Mouse (Mus musculus) limb, embryonic 10.5 days (tissue): ENCODE measurements around the gene Syn3. TPM values are rescaled to one million over a fixed set of nuclear protein-coding genes. Genes with fewer than 3 reads are reported as not detected.
"Not testable (repeated sequence)": the region's sequence is repeated elsewhere in the genome, so short reads cannot be mapped to it uniquely, and the experiment has no call there.

ENCODE experiments used
- DNase-seq: peaks from one replicate; pipeline ENCODE4 v3.0.0-alpha.2; 2017; ENCODE audit warnings: low spot score
- H3K27ac ChIP-seq: fragments of 300-500 bp; sonication (generic); 2 replicates; pipeline ENCODE4 v1.5.1; 2016; ENCODE audit warnings: mild to moderate bottlenecking
- H3K27me3 ChIP-seq: fragments of 300-500 bp; sonication (generic); 2 replicates; pipeline ENCODE4 v1.6.1; 2016; ENCODE audit warnings: low read depth, mild to moderate bottlenecking; ENCODE audit not compliant: poor library complexity, severe bottlenecking
- H3K36me3 ChIP-seq: fragments of 300-500 bp; sonication (generic); 2 replicates; pipeline ENCODE4 v1.6.1; 2016; ENCODE audit warnings: mild to moderate bottlenecking, moderate library complexity
- H3K4me1 ChIP-seq: fragments of 300-500 bp; sonication (generic); 2 replicates; pipeline ENCODE4 v1.6.1; 2016
- H3K4me3 ChIP-seq: fragments of 300-500 bp; sonication (generic); 2 replicates; pipeline ENCODE4 v1.5.1; 2016; ENCODE audit warnings: mild to moderate bottlenecking, moderate library complexity
- H3K9me3 ChIP-seq: fragments of 300-500 bp; sonication (generic); replicated peaks from 2 replicates; pipeline ENCODE4 v1.6.1; 2016; ENCODE audit warnings: mild to moderate bottlenecking
- whole genome bisulfite sequencing: fragments of 180-500 bp; shearing (Covaris S2); methylation state at CpG from one replicate; pipeline ENCODE4 v1.1.7; 2016; 5-methylcytosine and 5-hydroxymethylcytosine counted together
- polyA plus RNA-seq: library from polyadenylated mRNA; unstranded; fragments of >200 nt; fragmentation: Nextera tagmentation; extraction: Ambion mirVana; gene quantifications from 2 replicates; pipeline ENCODE4 v1.2.1, GENCODE M21; 2016

Gene Syn3
- polyA plus RNA-seq, 1 experiment from 2014 or later = 3.6 TPM

DNA sequence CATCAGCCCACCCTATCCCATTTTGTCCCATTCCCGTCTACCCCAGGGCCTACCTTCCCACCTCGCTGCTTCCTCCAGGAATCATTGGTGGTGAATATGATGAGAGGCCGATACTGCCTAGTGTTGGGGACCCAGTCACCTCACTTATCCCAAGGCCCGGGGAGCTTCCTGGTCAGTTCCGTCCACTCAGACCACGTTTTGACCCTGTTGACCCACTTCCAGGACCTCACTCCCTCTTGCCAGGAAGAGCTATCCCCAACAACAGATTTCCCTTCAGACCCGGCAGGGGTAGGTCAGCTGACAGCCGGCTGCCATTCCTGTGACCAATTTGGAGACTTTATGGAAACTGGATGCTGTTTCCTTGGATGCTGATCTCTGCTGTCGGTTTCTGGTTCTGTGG is 450.9 kb downstream of the Syn3 start:
- no peaks in the 10 kb centered on the region; the same call in 1 of the 2 replicates for H3K4me1 ChIP-seq
- peak; percentile 19 for DNase-seq
- peaks cover 28% of the 10 kb centered on the region for H3K36me3 ChIP-seq
- no peak overlapping the region for H3K4me3 ChIP-seq
- 91% methylated on average over 9 of the region's 9 CpGs for WGBS
- no peaks in the 10 kb centered on the region for H3K27me3 ChIP-seq
- H3K27ac ChIP-seq = no peak overlapping the region
- H3K9me3 ChIP-seq = no peaks in the 10 kb centered on the region

DNA sequence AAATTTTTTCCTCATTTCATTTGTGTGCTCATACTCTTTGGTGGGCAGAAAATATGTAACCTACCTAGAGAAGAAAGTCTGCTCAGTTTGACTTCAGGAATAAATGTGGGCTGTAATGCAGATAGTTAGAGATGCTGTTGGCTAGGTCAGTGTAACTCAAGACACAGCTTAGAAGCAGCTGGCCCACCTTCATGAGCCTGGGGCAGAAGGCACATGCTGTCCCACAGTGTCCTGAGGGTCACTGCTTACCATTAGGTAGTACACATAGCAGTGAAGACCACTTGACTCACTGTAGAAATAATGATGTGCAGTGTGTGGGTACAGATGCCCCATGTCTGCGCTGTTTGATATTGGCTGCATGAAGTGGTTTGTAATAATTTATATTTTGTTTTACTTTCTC is 452.3 kb downstream of the Syn3 start:
- WGBS = 92% methylated on average over 1 of the region's 1 CpGs
- H3K36me3 ChIP-seq = peaks cover 30% of the 10 kb centered on the region
- no peaks in the 10 kb centered on the region for H3K9me3 ChIP-seq
- H3K27ac ChIP-seq = no peak overlapping the region
- no peaks in the 10 kb centered on the region; the same call in 1 of the 2 replicates for H3K4me1 ChIP-seq
- no peaks in the 10 kb centered on the region for H3K27me3 ChIP-seq
- DNase-seq = no peak
- H3K4me3 ChIP-seq = no peak overlapping the region

DNA sequence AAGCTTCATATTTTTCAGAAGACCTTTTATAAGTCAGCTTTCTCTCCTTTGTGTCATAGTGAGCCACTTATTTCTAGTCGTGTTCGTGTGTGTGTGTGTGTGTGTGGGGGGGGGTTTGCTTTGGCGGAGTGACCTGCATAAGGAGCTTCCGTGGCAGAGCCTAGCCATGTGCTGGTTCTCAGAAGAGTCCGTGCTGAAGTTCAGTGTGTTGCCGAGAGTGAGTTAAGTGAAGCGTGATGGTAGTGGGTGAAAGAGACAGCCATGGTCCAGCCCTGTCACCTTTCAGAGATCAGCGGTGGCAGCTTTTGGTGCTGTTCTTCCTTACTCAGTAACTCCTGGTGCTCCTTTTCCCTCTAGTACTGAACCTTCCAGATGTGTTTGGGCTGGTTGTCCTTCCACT is 454.6 kb downstream of the Syn3 start:
- no peak overlapping the region for H3K27ac ChIP-seq
- DNase-seq = no peak
- WGBS = 92% methylated on average over 8 of the region's 8 CpGs
- peaks cover 32% of the 10 kb centered on the region for H3K36me3 ChIP-seq
- H3K4me3 ChIP-seq = no peak overlapping the region
- no peaks in the 10 kb centered on the region; the same call in 1 of the 2 replicates for H3K4me1 ChIP-seq
- H3K27me3 ChIP-seq = no peaks in the 10 kb centered on the region
- no peaks in the 10 kb centered on the region for H3K9me3 ChIP-seq

DNA sequence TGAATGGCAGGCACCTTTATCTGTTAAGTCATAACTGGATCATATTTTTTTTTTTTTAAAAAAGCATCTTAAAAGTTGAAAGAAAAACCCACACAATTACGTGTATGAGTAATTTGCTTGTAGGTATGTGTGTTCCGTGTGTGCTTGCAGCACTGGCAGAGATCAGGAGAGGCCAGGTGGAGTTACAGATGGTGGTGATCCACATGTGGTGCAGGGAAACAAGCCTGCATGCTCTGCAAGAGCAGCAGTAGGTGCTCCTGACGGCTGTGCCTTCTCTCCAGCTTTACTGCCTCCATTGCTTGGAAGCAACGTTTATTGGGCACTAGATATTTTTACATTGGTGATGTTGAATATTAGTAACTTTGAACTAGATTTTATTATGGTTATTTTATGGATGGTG is 455.0 kb downstream of the Syn3 start:
- Histone ChIP-seq H3K4me1 (no peaks in the 10 kb centered on the region; the same call in 1 of the 2 replicates), H3K9me3 (no peaks in the 10 kb centered on the region), H3K27me3 (no peaks in the 10 kb centered on the region), H3K36me3 (peaks cover 32% of the 10 kb centered on the region), H3K4me3 (no peak overlapping the region), H3K27ac (no peak overlapping the region)
- WGBS = 87% methylated on average over 4 of the region's 4 CpGs
- no peak for DNase-seq

DNA sequence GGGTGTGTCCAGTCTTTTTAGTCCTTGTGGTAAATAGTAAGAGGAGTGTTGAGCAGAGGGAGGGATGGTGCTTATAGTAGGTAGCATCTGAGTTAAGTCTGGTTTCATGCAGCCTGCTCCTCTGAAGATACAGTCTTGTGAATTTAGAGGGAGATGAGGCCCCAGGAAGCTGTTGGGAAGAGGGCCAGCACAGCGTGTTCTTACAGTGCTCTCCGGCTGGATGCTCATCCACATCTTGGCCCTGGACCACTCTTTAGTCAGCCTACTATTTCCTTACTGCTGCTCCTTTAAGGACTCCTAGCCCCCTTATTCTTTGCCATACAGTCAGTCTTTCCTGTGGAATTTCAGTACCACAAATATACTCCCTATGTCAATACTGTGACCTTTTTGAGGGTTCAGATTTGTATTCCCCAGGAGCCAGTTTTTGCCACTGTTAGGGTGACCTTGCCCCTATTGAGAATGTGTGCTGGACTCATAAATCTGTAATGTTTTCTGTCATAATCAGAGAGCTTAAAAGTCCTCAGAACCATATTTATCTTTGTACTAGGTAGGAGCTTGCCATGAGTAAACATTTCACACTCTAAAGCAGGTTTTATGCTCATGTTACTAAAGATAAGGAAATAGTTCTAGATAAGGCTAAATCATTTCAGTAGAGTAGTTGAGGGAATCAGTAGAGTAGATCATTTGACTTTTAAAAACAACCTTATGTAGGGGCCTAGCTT is 464.5 kb downstream of the Syn3 start:
- peaks cover 11% of the 10 kb centered on the region for H3K4me1 ChIP-seq
- DNase-seq = no peak
- no peaks in the 10 kb centered on the region for H3K27me3 ChIP-seq
- 98% methylated on average over 2 of the region's 2 CpGs for WGBS
- no peak overlapping the region for H3K27ac ChIP-seq
- H3K9me3 ChIP-seq = no peaks in the 10 kb centered on the region
- H3K4me3 ChIP-seq = no peak overlapping the region
- peaks cover 31% of the 10 kb centered on the region for H3K36me3 ChIP-seq

DNA sequence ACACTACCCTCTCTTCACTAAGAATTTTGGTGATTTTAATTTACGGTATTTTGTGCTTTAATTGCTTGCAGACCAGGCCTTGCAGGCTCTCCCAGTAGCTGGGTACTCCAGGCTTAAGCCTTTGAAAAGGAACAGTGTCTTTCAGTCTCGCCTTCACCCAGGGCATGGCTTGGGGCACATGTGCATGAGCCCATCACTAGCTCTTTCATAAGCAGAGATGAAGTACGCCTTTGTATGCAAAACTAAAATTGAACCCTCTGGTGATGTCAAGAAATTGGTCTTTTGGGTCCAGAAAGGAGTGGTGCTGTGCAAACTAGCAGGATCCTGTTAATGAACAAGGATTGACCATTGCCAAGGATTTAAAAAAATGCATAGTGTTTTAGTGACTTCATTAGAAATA is 466.2 kb downstream of the Syn3 start:
- Histone ChIP-seq H3K4me1 (peaks cover 11% of the 10 kb centered on the region), H3K9me3 (no peaks in the 10 kb centered on the region), H3K27ac (no peak overlapping the region), H3K27me3 (no peaks in the 10 kb centered on the region), H3K36me3 (peaks cover 28% of the 10 kb centered on the region), H3K4me3 (no peak overlapping the region)
- no peak for DNase-seq
- WGBS = 69% methylated on average over 3 of the region's 3 CpGs

DNA sequence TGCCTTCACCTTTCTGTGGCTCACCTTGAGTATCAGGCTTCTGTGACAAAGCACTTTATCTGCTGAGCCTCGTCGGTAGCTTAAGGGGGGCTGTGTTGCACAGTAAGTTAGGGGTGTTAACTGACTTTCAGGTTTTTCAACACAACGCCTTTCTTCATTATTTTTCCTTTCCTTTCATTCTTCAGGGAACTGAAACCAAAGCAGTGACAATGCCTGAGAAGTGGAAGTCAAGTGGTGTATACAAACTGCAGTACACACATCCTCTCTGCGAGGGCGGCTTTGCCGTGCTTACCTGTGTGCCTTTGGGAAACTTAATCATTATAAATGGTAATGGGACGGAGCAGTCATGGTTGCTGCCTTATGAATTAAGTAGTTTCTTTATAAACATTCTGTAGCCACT is 468.0 kb downstream of the Syn3 start:
- H3K27me3 ChIP-seq = no peaks in the 10 kb centered on the region
- 93% methylated on average over 7 of the region's 7 CpGs for WGBS
- no peak overlapping the region for H3K4me3 ChIP-seq
- H3K36me3 ChIP-seq = peaks cover 23% of the 10 kb centered on the region
- no peak overlapping the region for H3K27ac ChIP-seq
- no peak for DNase-seq
- H3K4me1 ChIP-seq = peaks cover 11% of the 10 kb centered on the region
- H3K9me3 ChIP-seq = no peaks in the 10 kb centered on the region

DNA sequence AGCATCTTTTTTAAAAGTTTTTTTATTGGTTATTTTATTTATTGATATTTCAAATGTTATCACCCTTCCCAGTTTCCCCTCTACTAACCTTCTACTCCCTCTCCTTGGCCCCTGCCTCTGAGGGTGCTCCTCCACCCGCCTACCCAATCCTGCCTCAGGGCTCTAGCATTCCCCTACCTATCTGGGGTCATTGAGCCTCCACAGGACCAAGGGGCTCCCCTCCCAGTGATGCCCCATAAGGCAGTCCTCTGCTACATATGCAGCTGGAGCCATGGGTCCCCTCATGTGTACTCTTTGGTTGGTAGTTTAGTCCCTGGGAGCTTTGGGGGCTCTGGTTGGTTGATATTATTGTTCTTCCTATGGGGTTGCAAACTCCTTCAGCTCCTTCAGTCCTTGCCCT is 471.9 kb downstream of the Syn3 start:
- WGBS = 80% methylated on average over 1 of the region's 1 CpGs
- not testable (repeated sequence) for H3K4me1 ChIP-seq, H3K27me3 ChIP-seq, H3K27ac ChIP-seq, H3K9me3 ChIP-seq, DNase-seq, H3K4me3 ChIP-seq
- H3K36me3 ChIP-seq = peaks cover 22% of the 10 kb centered on the region

DNA sequence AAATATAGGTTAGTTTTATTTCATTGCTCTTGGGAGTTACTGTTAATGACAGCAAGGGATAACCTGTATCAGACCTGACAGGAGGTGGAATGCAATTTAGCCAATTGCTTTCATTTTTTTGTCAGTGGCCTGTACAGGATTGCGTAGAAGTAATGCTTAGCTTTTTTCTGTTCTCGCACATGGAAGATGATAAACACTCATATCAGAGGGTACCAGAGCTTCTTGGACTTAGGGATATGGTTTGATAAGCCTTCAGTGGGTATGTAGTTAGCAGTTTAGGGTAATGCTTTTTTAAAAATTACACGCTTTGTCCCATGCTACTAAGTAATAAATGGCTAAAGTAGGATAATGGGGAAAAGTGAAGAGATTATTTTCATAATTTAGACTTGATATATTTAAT is 472.3 kb downstream of the Syn3 start:
- no peak overlapping the region for H3K27ac ChIP-seq
- peaks cover 12% of the 10 kb centered on the region for H3K4me1 ChIP-seq
- peaks cover 22% of the 10 kb centered on the region for H3K36me3 ChIP-seq
- 95% methylated on average over 3 of the region's 3 CpGs for WGBS
- no peaks in the 10 kb centered on the region for H3K27me3 ChIP-seq
- H3K4me3 ChIP-seq = no peak overlapping the region
- DNase-seq = no peak
- no peaks in the 10 kb centered on the region for H3K9me3 ChIP-seq

DNA sequence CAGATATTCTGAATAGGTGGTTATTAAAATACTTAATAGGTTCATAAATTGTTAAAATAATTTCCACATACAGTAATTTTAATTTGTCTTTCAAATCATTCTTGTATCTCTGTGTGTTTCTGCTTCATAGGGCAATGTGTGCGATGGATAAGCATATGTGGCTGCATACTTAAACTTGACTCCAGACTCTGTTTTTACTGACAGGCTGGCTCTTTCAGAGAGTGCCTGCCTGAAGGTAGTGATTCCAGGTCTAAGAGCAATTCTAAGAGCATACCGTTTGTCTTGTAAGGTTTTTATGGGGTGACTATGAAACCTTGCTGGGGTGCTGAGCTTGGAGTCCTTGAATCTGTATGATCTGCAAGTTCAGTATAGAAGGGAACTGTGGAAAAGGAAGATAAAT is 472.8 kb downstream of the Syn3 start:
- H3K27me3 ChIP-seq = no peaks in the 10 kb centered on the region
- H3K36me3 ChIP-seq = peaks cover 18% of the 10 kb centered on the region
- no peak overlapping the region for H3K4me3 ChIP-seq
- H3K27ac ChIP-seq = no peak overlapping the region
- H3K4me1 ChIP-seq = peaks cover 13% of the 10 kb centered on the region
- no peak for DNase-seq
- 86% methylated on average over 2 of the region's 2 CpGs for WGBS
- no peaks in the 10 kb centered on the region for H3K9me3 ChIP-seq

DNA sequence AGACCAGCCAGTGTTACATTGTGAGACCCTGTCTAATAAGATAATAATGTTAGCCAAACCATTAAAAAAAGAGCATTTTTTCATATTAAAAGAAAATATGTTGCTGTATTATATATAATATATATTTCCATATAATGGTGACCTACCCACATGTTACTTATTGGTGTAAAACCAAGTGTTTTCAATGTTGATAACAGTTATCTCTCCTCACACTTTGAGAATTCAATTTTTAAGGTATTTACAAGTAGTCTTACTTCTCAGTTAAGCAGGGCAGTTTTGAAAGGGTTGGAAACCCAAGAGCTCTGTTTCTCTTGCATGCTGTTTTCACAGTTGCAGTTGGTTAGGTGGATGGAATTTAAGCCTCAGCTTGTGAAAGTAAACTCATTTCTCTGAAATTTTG is 475.5 kb downstream of the Syn3 start:
- no peaks in the 10 kb centered on the region for H3K27me3 ChIP-seq
- peaks cover 13% of the 10 kb centered on the region for H3K4me1 ChIP-seq
- 0 out of 2 replicates have a peak, but pooled peaks cover 5% of the 10 kb centered on the region for H3K36me3 ChIP-seq
- H3K4me3 ChIP-seq = no peak overlapping the region
- no peak for DNase-seq
- H3K27ac ChIP-seq = no peak overlapping the region
- H3K9me3 ChIP-seq = no peaks in the 10 kb centered on the region

DNA sequence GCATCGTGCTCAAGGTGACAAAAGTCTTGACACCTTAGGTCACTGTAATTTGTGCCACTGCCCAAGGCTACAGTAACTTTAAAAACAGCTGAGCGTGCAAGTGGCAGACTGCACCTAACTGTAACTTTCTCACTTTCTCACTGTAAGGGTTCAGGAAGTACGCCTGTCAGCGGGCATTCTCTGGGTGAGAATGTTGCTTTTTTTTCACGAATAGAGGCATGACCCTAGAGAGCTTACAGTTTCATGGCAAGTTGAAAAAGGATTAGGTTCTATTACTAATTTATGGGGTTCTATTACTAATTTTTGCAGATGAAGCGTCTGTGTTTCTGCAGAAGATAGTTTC is 476.3 kb downstream of the Syn3 start:
- no peak for DNase-seq
- 0 out of 2 replicates have a peak, but pooled peaks cover 5% of the 10 kb centered on the region for H3K36me3 ChIP-seq
- H3K27ac ChIP-seq = peak overlapping the region; percentile 94
- H3K4me1 ChIP-seq = peaks cover 13% of the 10 kb centered on the region
- H3K27me3 ChIP-seq = no peaks in the 10 kb centered on the region
- no peaks in the 10 kb centered on the region for H3K9me3 ChIP-seq
- WGBS = 7% methylated on average over 6 of the region's 6 CpGs
- peak overlapping the region; percentile 76 for H3K4me3 ChIP-seq

DNA sequence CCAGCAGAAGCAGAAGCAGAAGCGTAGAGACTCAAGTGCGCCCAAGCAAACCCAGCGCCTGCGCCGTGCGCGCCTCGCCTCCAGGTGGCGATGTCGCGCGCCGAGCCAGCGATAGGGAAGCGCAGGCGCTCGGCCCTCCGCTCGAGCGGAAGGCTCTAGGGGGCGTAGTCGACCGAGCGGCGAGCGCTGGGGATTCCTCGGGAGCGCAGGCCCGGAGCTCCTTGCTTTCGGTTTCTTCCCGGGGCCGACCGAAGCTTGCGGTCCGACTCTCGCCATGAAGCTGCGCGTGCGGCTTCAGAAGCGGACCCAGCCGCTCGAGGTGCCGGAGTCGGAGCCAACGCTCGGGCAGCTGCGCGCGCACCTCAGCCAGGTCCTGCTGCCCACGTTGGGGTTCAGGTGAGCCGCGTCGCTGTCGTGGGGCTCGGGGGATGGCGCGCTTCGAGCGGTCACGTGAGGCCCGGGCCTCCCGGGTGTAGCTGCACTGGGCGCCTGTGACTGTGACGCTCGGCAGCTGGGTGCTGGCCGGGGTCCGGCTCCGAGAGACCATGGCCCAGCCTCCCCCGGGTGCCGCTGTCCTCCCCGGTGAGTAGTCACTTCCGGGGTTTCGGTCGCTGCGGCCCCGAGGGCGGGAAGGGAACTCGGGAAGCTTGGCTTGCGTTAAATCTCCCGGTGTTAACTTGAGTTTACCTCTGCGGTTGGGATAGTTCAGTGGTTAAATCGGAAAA is 476.8 kb downstream of the Syn3 start, which contains the start of gene Fbxo7:
Gene Fbxo7, plus strand, starts transcription at position 224 of the 725 bp plus-strand sequence.
- peak within 1 kb of the TSS; percentile 76 for H3K4me3 ChIP-seq
- H3K9me3 ChIP-seq = no peaks in the 10 kb centered on the region
- peaks cover 13% of the 10 kb centered on the region for H3K4me1 ChIP-seq
- DNase-seq = peak; percentile 89
- peak within 1 kb of the TSS; percentile 94 for H3K27ac ChIP-seq
- H3K27me3 ChIP-seq = no peaks in the 10 kb centered on the region
- under 1% methylated on average over 82 of the region's 82 CpGs for whole genome bisulfite sequencing
- H3K36me3 ChIP-seq = 0 out of 2 replicates have a peak, but pooled peaks cover 5% of the 10 kb centered on the region
